Mouse (Mus musculus) stomach, embryonic 16.5 days (tissue): ENCODE measurements around the gene Zswim2. TPM values are rescaled to one million over a fixed set of nuclear protein-coding genes. Genes with fewer than 3 reads are reported as not detected.
A peak's percentile ranks its signal among the peaks of the same experiment; 100 is the strongest.

ENCODE experiments used
- ATAC-seq: fragments of 200-750 bp; cut with Nextera tagmentation; 2 replicates; pipeline ENCODE4 v1.8.0; 2017; ENCODE audit warnings: moderate number of reproducible peaks, moderate TSS enrichment; ENCODE audit not compliant: insufficient read depth, low FRiP score
- H3K27ac ChIP-seq: fragments of 300-500 bp; sonication (generic); 2 replicates; pipeline ENCODE4 v1.5.1; 2014; ENCODE audit warnings: low read length
- H3K27me3 ChIP-seq: fragments of 300-500 bp; sonication (generic); 2 replicates; pipeline ENCODE4 v1.6.1; 2014; ENCODE audit warnings: low read length, control low read depth, mixed read lengths; ENCODE audit not compliant: control insufficient read depth, insufficient read depth
- H3K36me3 ChIP-seq: fragments of 300-500 bp; sonication (generic); 2 replicates; pipeline ENCODE4 v1.6.1; 2014; ENCODE audit warnings: low read length; ENCODE audit not compliant: control insufficient read depth, insufficient read depth
- H3K4me1 ChIP-seq: fragments of 300-500 bp; sonication (generic); 2 replicates; pipeline ENCODE4 v1.6.1; 2014; ENCODE audit warnings: low read length, control low read depth, mixed read lengths; ENCODE audit not compliant: control insufficient read depth, insufficient read depth
- H3K4me2 ChIP-seq: fragments of 300-500 bp; sonication (generic); 2 replicates; pipeline ENCODE4 v1.6.1; 2014; ENCODE audit warnings: low read depth, low read length, mixed read lengths
- H3K4me3 ChIP-seq: fragments of 300-500 bp; sonication (generic); replicated peaks from 2 replicates; pipeline ENCODE4 v1.5.1; 2014; ENCODE audit warnings: mild to moderate bottlenecking, low read length
- H3K9ac ChIP-seq: fragments of 300-500 bp; sonication (generic); 2 replicates; pipeline ENCODE4 v1.6.1; 2014; ENCODE audit warnings: low read length
- H3K9me3 ChIP-seq: fragments of 300-500 bp; sonication (generic); replicated peaks from 2 replicates; pipeline ENCODE4 v1.6.1; 2016; ENCODE audit warnings: low read length, control low read depth; ENCODE audit not compliant: control insufficient read depth
- WGBS: fragments of 180-500 bp; shearing (Covaris S2); extraction: QIAGEN DNeasy Blood & Tissue Kit; methylation state at CpG from one replicate; pipeline ENCODE4 v1.1.7; 2014; 5-methylcytosine and 5-hydroxymethylcytosine counted together
- polyA plus RNA-seq: library from polyadenylated mRNA; unstranded; fragments of >200 nt; fragmentation: Nextera tagmentation; extraction: Ambion mirVana; gene quantifications from 2 replicates; pipeline ENCODE4 v1.2.1, GENCODE M21; 2015

The Zswim2 gene
- polyA plus RNA-seq, 1 experiment from 2014 or later, result not detected

GRCm38 (mm10) chr2:83941378-83941777, 350 bp upstream of the Zswim2 start:
- Histone ChIP-seq H3K27ac (no peak overlapping the region), H3K27me3 (no peaks in the 10 kb centered on the region), H3K4me3 (peak overlapping the region; percentile 25), H3K9ac (no peak overlapping the region), H3K9me3 (no peaks in the 10 kb centered on the region), H3K4me2 (peak overlapping the region; percentile 40), H3K4me1 (no peaks in the 10 kb centered on the region), H3K36me3 (no peaks in the 10 kb centered on the region)
- no peak for ATAC-seq
- 28% methylated on average over 3 of the region's 3 CpGs for WGBS

GRCm38 (mm10) chr2:83929478-83930088, 11.4 kb downstream of the Zswim2 start:
- ATAC-seq, result no peak
- no peak overlapping the region for H3K27ac ChIP-seq

GRCm38 (mm10) chr2:83901896-83902540, 39.0 kb downstream of the Zswim2 start:
- Histone ChIP-seq H3K4me3 (no peak overlapping the region), H3K4me2 (no peak overlapping the region), H3K4me1 (no peaks in the 10 kb centered on the region), H3K36me3 (no peaks in the 10 kb centered on the region), H3K27ac (no peak overlapping the region), H3K9me3 (no peaks in the 10 kb centered on the region), H3K27me3 (no peaks in the 10 kb centered on the region), H3K9ac (no peak overlapping the region)
- no peak for ATAC-seq
- WGBS, result 67% methylated on average over 2 of the region's 2 CpGs

More at GRCm38 (mm10) chr2:83929478-83930088, 11.4 kb downstream of the Zswim2 start:
- Histone ChIP-seq H3K9me3 (no peaks in the 10 kb centered on the region), H3K36me3 (no peaks in the 10 kb centered on the region), H3K4me3 (no peak overlapping the region), H3K4me1 (no peaks in the 10 kb centered on the region), H3K4me2 (no peak overlapping the region), H3K9ac (no peak overlapping the region), H3K27me3 (no peaks in the 10 kb centered on the region)
- 55% methylated on average over 2 of the region's 2 CpGs for WGBS

- H3K27me3 ChIP-seq, result no peaks in the 10 kb centered on the region
- no peak overlapping the region for H3K4me2 ChIP-seq
- H3K27ac ChIP-seq, result no peak overlapping the region
- no peak overlapping the region for H3K4me3 ChIP-seq
- no peaks in the 10 kb centered on the region for H3K36me3 ChIP-seq
- no peaks in the 10 kb centered on the region for H3K4me1 ChIP-seq
- H3K9ac ChIP-seq, result no peak overlapping the region
- no peak for ATAC-seq
- WGBS, result 87% methylated on average over 2 of the region's 2 CpGs
- H3K9me3 ChIP-seq, result no peaks in the 10 kb centered on the region
These were observed 47.3 kb downstream of the Zswim2 start for GRCm38 (mm10) chr2:83893701-83894100.

- no peaks in the 10 kb centered on the region for H3K27me3 ChIP-seq
- H3K4me1 ChIP-seq, result no peaks in the 10 kb centered on the region
- H3K36me3 ChIP-seq, result 0 out of 2 replicates have a peak, but pooled peaks cover 7% of the 10 kb centered on the region
- 65% methylated on average over 6 of the region's 6 CpGs for WGBS
- no peak overlapping the region for H3K4me2 ChIP-seq
- H3K9ac ChIP-seq, result no peak overlapping the region
- H3K27ac ChIP-seq, result no peak overlapping the region
- no peak overlapping the region for H3K4me3 ChIP-seq
- no peak for ATAC-seq
- H3K9me3 ChIP-seq, result no peaks in the 10 kb centered on the region
These were observed 57.1 kb downstream of the Zswim2 start for GRCm38 (mm10) chr2:83883850-83884420.

Other genes with a start within 250 kb of the Zswim2 start
- 76.8 and 77.2 TPM in 2 replicates for gene Itgav, start 216.8 kb downstream of the Zswim2 start, polyA plus RNA-seq
- 12.2 and 13.0 TPM in 2 replicates for gene Fam171b, start 128.6 kb downstream of the Zswim2 start, polyA plus RNA-seq
- gene Gm13698, start 14.5 kb upstream of the Zswim2 start, polyA plus RNA-seq, result not detected in 2 replicates
- not detected in 2 replicates for gene Gm13693, start 20.3 kb upstream of the Zswim2 start, polyA plus RNA-seq
- gene Gm13695, start 26.1 kb upstream of the Zswim2 start, polyA plus RNA-seq, result not detected in 2 replicates
- gene Gm13696, start 31.9 kb upstream of the Zswim2 start, polyA plus RNA-seq, result not detected in 2 replicates
- gene Gm13694, start 37.7 kb upstream of the Zswim2 start, polyA plus RNA-seq, result not detected in 2 replicates
- not detected in 2 replicates for gene Gm13697, start 43.5 kb upstream of the Zswim2 start, polyA plus RNA-seq
- gene Gm13691, start 49.3 kb upstream of the Zswim2 start, polyA plus RNA-seq, result not detected in 2 replicates